In genomic region chr6:124967766-124968165, GRCm38 (mm10) we compare ENCODE assay signal across 9 mouse cellular contexts. TPM values are rescaled to one million over a fixed set of nuclear protein-coding genes. Genes with fewer than 3 reads are reported as not detected.
DNase-seq lines count a peak whose midpoint lies in the region; ATAC-seq lines count a peak whose summit lies in the region.
"Had no signal": no experiment of that assay in that cellular context is flagged by ENCODE, and none has a peak within 500 bp of the region (broad histone marks: within the 10 kb centered on the region; RNA-seq: fewer than 3 reads in every experiment).

No protein-coding gene starts in this region.

- ATAC-seq in forebrain, embryonic 16.5 days: no peak
- ATAC-seq in midbrain, embryonic 14.5 days (ENCODE audit: low FRiP score, low TSS enrichment): no peak
- ATAC-seq in midbrain, embryonic 13.5 days: no peak

- H3K9me3 ChIP-seq in forebrain, embryonic 10.5 days: peaks cover 8% of the 10 kb centered on the region
- H3K9me3 ChIP-seq in forebrain, embryonic 16.5 days (ENCODE audit: control insufficient read depth, low read length): 0 out of 2 replicates have a peak, but pooled peaks cover 3% of the 10 kb centered on the region
- no peaks in the 10 kb centered on the region for H3K9me3 ChIP-seq in midbrain, embryonic 14.5 days (ENCODE audit: control insufficient read depth, low read length)
- H3K9me3 ChIP-seq in midbrain, embryonic 13.5 days: no peaks in the 10 kb centered on the region
- H3K9me3 ChIP-seq: heart, embryonic 15.5 days had no signal

- H3K4me3 ChIP-seq in forebrain, embryonic 10.5 days: no peak overlapping the region
- no peak overlapping the region for H3K4me3 ChIP-seq in forebrain, embryonic 16.5 days (replicated peaks; ENCODE audit: low read length)
- no peak overlapping the region for H3K4me3 ChIP-seq in midbrain, embryonic 14.5 days (replicated peaks; ENCODE audit: low read depth, low read length)
- no peak overlapping the region for H3K4me3 ChIP-seq in midbrain, embryonic 13.5 days (replicated peaks)
- H3K4me3 ChIP-seq: heart, embryonic 15.5 days had no signal

- H3K4me2 ChIP-seq in forebrain, embryonic 16.5 days (ENCODE audit: low read length): no peak overlapping the region
- no peak overlapping the region for H3K4me2 ChIP-seq in midbrain, embryonic 14.5 days (ENCODE audit: low read length)
- no peak overlapping the region for H3K4me2 ChIP-seq in midbrain, embryonic 13.5 days (replicated peaks)
- H3K4me2 ChIP-seq: heart, embryonic 15.5 days had no signal

- H3K4me1 ChIP-seq in forebrain, embryonic 10.5 days: peaks cover 18% of the 10 kb centered on the region
- H3K4me1 ChIP-seq in forebrain, embryonic 16.5 days (replicated peaks; ENCODE audit: control insufficient read depth, insufficient read depth, low read length): peaks cover 13% of the 10 kb centered on the region
- H3K4me1 ChIP-seq in midbrain, embryonic 14.5 days (ENCODE audit: control insufficient read depth, insufficient read depth, low read length): peaks cover 14% of the 10 kb centered on the region
- peaks cover 18% of the 10 kb centered on the region for H3K4me1 ChIP-seq in midbrain, embryonic 13.5 days (replicated peaks)

- H3K27me3 ChIP-seq in forebrain, embryonic 10.5 days (ENCODE audit: poor library complexity, severe bottlenecking): no peaks in the 10 kb centered on the region
- no peaks in the 10 kb centered on the region for H3K27me3 ChIP-seq in forebrain, embryonic 16.5 days (replicated peaks; ENCODE audit: control insufficient read depth, insufficient read depth, low read length)
- no peaks in the 10 kb centered on the region for H3K27me3 ChIP-seq in midbrain, embryonic 14.5 days (ENCODE audit: control insufficient read depth, insufficient read depth, low read length)
- no peaks in the 10 kb centered on the region for H3K27me3 ChIP-seq in midbrain, embryonic 13.5 days
- H3K27me3 ChIP-seq: heart, embryonic 15.5 days had no signal

- H3K36me3 ChIP-seq in forebrain, embryonic 10.5 days (replicated peaks): peaks cover 15% of the 10 kb centered on the region
- H3K36me3 ChIP-seq in forebrain, embryonic 16.5 days (ENCODE audit: control insufficient read depth, insufficient read depth): no peaks in the 10 kb centered on the region
- no peaks in the 10 kb centered on the region for H3K36me3 ChIP-seq in midbrain, embryonic 14.5 days (ENCODE audit: control insufficient read depth, insufficient read depth, low read length)
- 0 out of 2 replicates have a peak, but pooled peaks cover 5% of the 10 kb centered on the region for H3K36me3 ChIP-seq in midbrain, embryonic 13.5 days
- H3K36me3 ChIP-seq: heart, embryonic 15.5 days had no signal

- WGBS in forebrain, embryonic 10.5 days: 70% methylated on average over 4 of the region's 4 CpGs
- WGBS in forebrain, embryonic 16.5 days: 75% methylated on average over 4 of the region's 4 CpGs
- WGBS in midbrain, embryonic 14.5 days: 75% methylated on average over 4 of the region's 4 CpGs
- 74% methylated on average over 4 of the region's 4 CpGs for WGBS in midbrain, embryonic 13.5 days

- no peak overlapping the region for H3K9ac ChIP-seq in forebrain, embryonic 16.5 days (replicated peaks; ENCODE audit: low read depth, low read length)
- H3K9ac ChIP-seq in midbrain, embryonic 14.5 days (replicated peaks; ENCODE audit: low read length): no peak overlapping the region
- no peak overlapping the region for H3K9ac ChIP-seq in midbrain, embryonic 13.5 days (replicated peaks)
- H3K9ac ChIP-seq: heart, embryonic 15.5 days had no signal

- H3K27ac ChIP-seq in forebrain, embryonic 10.5 days: no peak overlapping the region
- no peak overlapping the region for H3K27ac ChIP-seq in forebrain, embryonic 16.5 days (ENCODE audit: low read length)
- H3K27ac ChIP-seq in midbrain, embryonic 14.5 days (replicated peaks; ENCODE audit: low read depth, low read length): no peak overlapping the region
- H3K27ac ChIP-seq in midbrain, embryonic 13.5 days: no peak overlapping the region
- H3K27ac ChIP-seq: heart, embryonic 15.5 days had no signal

- intact Hi-C loops in heart, postnatal 14 days (cut with DNase I): loop anchor here (10.0 kb wide), 2 partner anchors 63 to 113 kb away; partner anchors contain the start of gene P3h3

- peak; percentile 24 for DNase-seq in forebrain, embryonic 10.5 days (ENCODE audit: extremely low spot score, low spot score)
- DNase-seq in midbrain, embryonic 14.5 days: peak; percentile 55
- DNase-seq in c-Kit-positive CD71-positive TER-119-negative erythroid progenitor cells, embryonic 14.5 days (ENCODE audit: low read depth): peak; percentile 52
- DNase-seq in heart, postnatal 14 days: peak; percentile 32 to 57
- peak; percentile 76 for DNase-seq in lung, postnatal 36 days
- DNase-seq in thymus, postnatal 14 days: peak; percentile 66

RNA-seq across cellular contexts. Expression of gene Cops7a, which starts 2.4 kb away (rescaled TPM):
- 136 and 143 TPM in 2 replicates for polyA plus RNA-seq in forebrain, embryonic 10.5 days (2016; fragmentation: Nextera tagmentation; extraction: Ambion mirVana)
- polyA plus RNA-seq in forebrain, embryonic 16.5 days (2015; fragmentation: Nextera tagmentation; extraction: Ambion mirVana): 94.4 and 96.7 TPM in 2 replicates
- 85.6 and 85.9 TPM in 2 replicates for polyA plus RNA-seq in midbrain, embryonic 14.5 days (2014; fragmentation: Nextera tagmentation; extraction: Ambion mirVana)
- 89.9 and 95.2 TPM in 2 replicates for polyA plus RNA-seq in midbrain, embryonic 13.5 days (2015; fragmentation: Nextera tagmentation; extraction: Ambion mirVana)
- 10 to 100 TPM; 90.1 to 99.6 TPM for total RNA-seq in heart, postnatal 14 days (2021)

RNA-seq across cellular contexts. Expression of gene Pianp, which starts 28.7 kb away (rescaled TPM):
- 1.4 and 1.7 TPM in 2 replicates for polyA plus RNA-seq in forebrain, embryonic 10.5 days (2016; fragmentation: Nextera tagmentation; extraction: Ambion mirVana)
- 36.6 and 44.7 TPM in 2 replicates for polyA plus RNA-seq in forebrain, embryonic 16.5 days (2015; fragmentation: Nextera tagmentation; extraction: Ambion mirVana)
- polyA plus RNA-seq in midbrain, embryonic 14.5 days (2014; fragmentation: Nextera tagmentation; extraction: Ambion mirVana): 43.2 and 57.1 TPM in 2 replicates
- 25.6 and 27.4 TPM in 2 replicates for polyA plus RNA-seq in midbrain, embryonic 13.5 days (2015; fragmentation: Nextera tagmentation; extraction: Ambion mirVana)
- under 1 TPM; 0.60 to 0.66 TPM for total RNA-seq in heart, postnatal 14 days (2021)

RNA-seq across cellular contexts. Expression of gene Mlf2, which starts 36.6 kb away (rescaled TPM):
- 388 and 398 TPM in 2 replicates for polyA plus RNA-seq in forebrain, embryonic 10.5 days (2016; fragmentation: Nextera tagmentation; extraction: Ambion mirVana)
- polyA plus RNA-seq in forebrain, embryonic 16.5 days (2015; fragmentation: Nextera tagmentation; extraction: Ambion mirVana): 459 and 463 TPM in 2 replicates
- polyA plus RNA-seq in midbrain, embryonic 14.5 days (2014; fragmentation: Nextera tagmentation; extraction: Ambion mirVana): 535 and 570 TPM in 2 replicates
- polyA plus RNA-seq in midbrain, embryonic 13.5 days (2015; fragmentation: Nextera tagmentation; extraction: Ambion mirVana): 419 and 462 TPM in 2 replicates
- total RNA-seq in heart, postnatal 14 days (2021): 100 to 1,000 TPM; 214 to 217 TPM

RNA-seq across cellular contexts. Expression of gene Zfp384, which starts 41.2 kb away (rescaled TPM):
- polyA plus RNA-seq in forebrain, embryonic 10.5 days (2016; fragmentation: Nextera tagmentation; extraction: Ambion mirVana): 8.2 and 12.1 TPM in 2 replicates
- polyA plus RNA-seq in forebrain, embryonic 16.5 days (2015; fragmentation: Nextera tagmentation; extraction: Ambion mirVana): 15.2 and 19.0 TPM in 2 replicates
- 13.7 and 16.2 TPM in 2 replicates for polyA plus RNA-seq in midbrain, embryonic 14.5 days (2014; fragmentation: Nextera tagmentation; extraction: Ambion mirVana)
- polyA plus RNA-seq in midbrain, embryonic 13.5 days (2015; fragmentation: Nextera tagmentation; extraction: Ambion mirVana): 18.8 and 23.1 TPM in 2 replicates
- total RNA-seq in heart, postnatal 14 days (2021): 10 to 100 TPM; 24.4 to 24.8 TPM

RNA-seq across cellular contexts. Expression of gene Ptms, which starts 47.9 kb away (rescaled TPM):
- polyA plus RNA-seq in forebrain, embryonic 10.5 days (2016; fragmentation: Nextera tagmentation; extraction: Ambion mirVana): 218 and 224 TPM in 2 replicates
- 666 and 701 TPM in 2 replicates for polyA plus RNA-seq in forebrain, embryonic 16.5 days (2015; fragmentation: Nextera tagmentation; extraction: Ambion mirVana)
- 749 and 823 TPM in 2 replicates for polyA plus RNA-seq in midbrain, embryonic 14.5 days (2014; fragmentation: Nextera tagmentation; extraction: Ambion mirVana)
- polyA plus RNA-seq in midbrain, embryonic 13.5 days (2015; fragmentation: Nextera tagmentation; extraction: Ambion mirVana): 662 and 802 TPM in 2 replicates
- total RNA-seq in heart, postnatal 14 days (2021): 100 to 1,000 TPM; 369 to 378 TPM

Comparison
In these comparisons a context has a peak if more than half of its experiments do, and no peak if none do; other contexts are left out.
1. DNase-seq: peak in every context shown above with its lines; median percentile 76 in lung, postnatal 36 days; 66 in thymus, postnatal 14 days; 55 in midbrain, embryonic 14.5 days; 52 in c-Kit-positive CD71-positive TER-119-negative erythroid progenitor cells, embryonic 14.5 days; 44 in heart, postnatal 14 days; 24 in forebrain, embryonic 10.5 days.